Mouse (Mus musculus) mouse embryonic stem cell (cell line): Measurements from ENCODE around the gene Crocc.

ENCODE experiments used
- in situ Hi-C, 2 experiments: fragments of 300-500 bp; cut with MboI; formaldehyde crosslinking; loops; 1 replicate in 1 of 2; 3 replicates in 1 of 2; pipeline ENCODE4 v1.14.3; 2019 to 2020; ENCODE audit warnings: low sequenced_read_pairs in 2 of 2, low pct_unique_long_range_greater_than_20kb in 1 of 2, mixed read lengths in 1 of 2; ENCODE audit not compliant: unreplicated experiment in 1 of 2

The Crocc gene

GRCm38 (mm10) chr4:141060426-141061301 is at the start of gene Crocc:
Gene Crocc, minus strand, starts transcription at chr4:141060550.
- in situ Hi-C loops: no loop called here

DNA sequence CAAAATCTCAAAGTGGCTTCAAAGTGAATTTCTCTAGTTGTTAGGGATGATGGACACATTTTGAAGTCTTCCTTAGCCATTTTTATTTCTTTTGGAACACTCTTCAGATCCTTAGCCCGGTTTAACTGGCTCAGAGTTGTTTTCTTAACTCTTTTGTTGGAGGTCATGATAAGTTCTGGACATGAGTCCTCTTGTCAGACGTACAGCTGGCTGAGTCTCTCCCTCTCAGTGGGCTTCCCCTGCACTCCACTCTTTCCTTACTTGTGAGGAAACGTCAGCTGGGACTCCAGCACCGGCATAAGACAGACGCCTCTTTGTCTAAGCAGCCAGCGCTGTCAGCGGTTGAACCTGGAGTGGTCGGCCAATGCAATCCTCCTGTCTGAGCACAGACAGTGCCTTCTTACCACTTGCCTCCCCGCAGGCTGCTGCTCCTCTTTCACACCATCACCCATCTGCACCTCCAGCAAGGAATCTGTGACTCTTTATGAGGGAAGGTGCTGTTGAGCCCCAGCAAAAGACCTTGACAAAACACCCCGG is 47.9 kb upstream of the Crocc start:
- in situ Hi-C loops: no loop called here

GRCm38 (mm10) chr4:141106526-141107183 is 46.3 kb upstream of the Crocc start:
- in situ Hi-C loops: no loop called here

- in situ Hi-C loops: no loop called here
Observed at GRCm38 (mm10) chr4:141101855-141102254, 41.5 kb upstream of the Crocc start.

- in situ Hi-C loops: no loop called here
Observed at GRCm38 (mm10) chr4:141101291-141101690, 40.9 kb upstream of the Crocc start.

- in situ Hi-C loops: no loop called here
Observed at GRCm38 (mm10) chr4:141099956-141100355, 39.6 kb upstream of the Crocc start.

DNA sequence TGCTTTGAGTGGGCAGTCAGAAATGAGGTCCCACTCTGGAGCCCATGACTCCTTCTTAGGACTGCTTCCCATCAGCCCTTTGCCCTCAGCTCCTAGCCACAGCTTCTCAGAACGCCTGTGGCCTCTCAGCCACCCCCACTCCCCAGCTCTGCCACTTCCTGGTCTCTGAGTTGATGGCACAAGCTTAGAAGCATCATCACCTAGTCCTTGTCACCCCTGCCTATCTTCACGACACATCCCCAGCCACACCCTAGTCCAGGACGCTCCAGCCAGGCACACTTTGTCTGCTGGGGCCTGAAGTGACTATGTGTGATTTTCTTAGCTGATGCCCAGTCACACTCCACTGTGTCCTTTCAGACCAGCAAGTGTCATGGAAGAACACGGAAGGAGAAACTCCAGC is 38.6 kb upstream of the Crocc start:
- in situ Hi-C loops: no loop called here

DNA sequence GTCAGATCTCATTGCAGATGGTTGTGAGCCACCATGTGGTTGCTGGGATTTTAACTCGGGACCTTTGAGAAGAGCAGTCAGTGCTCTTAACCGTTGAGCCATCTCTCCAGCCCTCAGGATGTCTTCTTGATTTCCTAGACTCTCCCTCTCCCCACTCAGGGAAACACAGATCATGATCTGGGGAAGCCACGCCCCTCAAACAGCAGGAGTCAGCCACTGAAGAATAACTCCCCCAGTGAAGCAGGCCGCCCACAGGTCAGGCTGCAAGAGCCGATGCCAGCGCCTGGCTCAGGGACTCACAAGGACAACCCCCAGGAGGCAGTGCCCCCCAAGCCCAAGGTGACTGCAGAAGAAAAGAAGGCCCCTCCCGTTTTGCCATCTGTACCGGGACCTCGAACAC is 36.4 kb upstream of the Crocc start:
- in situ Hi-C loops: no loop called here

- in situ Hi-C loops: no loop called here
Observed at GRCm38 (mm10) chr4:141095016-141095415, 34.7 kb upstream of the Crocc start.

GRCm38 (mm10) chr4:141088714-141089113 is 28.4 kb upstream of the Crocc start:
- in situ Hi-C loops: no loop called here

DNA sequence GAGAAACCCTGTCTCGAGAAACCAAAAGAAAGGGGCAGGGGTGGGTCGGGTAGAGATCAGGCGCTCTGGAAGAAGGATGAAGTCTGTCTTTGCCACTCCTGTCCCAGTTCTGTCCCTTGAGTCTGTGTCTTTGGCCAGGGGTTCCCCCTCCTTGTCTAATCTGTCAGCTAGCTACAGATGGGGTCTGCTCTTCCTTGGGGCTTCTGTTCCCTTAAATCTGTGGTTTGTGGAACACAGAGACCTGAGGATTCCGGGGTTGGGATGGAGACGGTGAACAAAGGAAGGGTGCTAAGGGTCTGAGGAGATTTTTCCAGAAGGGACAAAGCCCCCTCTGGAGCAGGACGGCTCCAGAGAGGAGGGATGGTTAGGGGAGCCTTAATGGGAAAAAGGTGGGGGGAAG is 27.7 kb upstream of the Crocc start, which contains the start of gene Spata21:
Gene Spata21 (plus strand): TSS at position 301 of the 400 bp plus-strand sequence.
- in situ Hi-C loops: no loop called here

- in situ Hi-C loops: no loop called here
Observed at GRCm38 (mm10) chr4:141086862-141087261, 26.5 kb upstream of the Crocc start.

DNA sequence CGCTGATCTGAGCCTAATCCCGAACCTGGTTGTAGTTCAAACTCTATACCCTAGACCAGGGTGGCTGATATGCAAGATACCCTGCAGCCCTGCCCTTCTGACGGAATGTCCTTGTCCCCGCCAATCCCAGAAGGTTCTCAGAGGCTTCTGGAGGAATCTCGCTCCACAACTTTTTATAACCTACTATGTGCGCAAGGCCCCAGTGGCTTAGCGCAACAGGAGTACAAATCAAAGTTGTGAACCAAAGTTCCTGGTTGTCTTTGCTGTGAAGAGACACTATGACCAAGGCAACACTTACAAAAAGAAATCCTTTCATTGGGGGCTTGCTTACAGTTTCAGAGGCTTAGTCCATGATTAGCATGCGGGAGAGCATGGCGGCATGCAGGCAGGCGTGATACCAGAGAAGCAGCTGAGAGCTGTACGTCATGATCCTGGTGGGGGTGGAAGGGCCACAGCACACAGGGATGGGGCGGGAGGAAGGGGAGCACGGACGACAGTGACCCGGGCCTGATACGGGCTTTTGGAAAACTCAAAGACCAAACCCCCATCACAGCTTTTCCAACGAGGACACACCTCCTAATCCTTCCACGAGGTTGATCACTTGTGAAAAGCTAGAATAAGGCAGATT is 18.3 kb upstream of the Crocc start:
- in situ Hi-C loops: no loop called here

DNA sequence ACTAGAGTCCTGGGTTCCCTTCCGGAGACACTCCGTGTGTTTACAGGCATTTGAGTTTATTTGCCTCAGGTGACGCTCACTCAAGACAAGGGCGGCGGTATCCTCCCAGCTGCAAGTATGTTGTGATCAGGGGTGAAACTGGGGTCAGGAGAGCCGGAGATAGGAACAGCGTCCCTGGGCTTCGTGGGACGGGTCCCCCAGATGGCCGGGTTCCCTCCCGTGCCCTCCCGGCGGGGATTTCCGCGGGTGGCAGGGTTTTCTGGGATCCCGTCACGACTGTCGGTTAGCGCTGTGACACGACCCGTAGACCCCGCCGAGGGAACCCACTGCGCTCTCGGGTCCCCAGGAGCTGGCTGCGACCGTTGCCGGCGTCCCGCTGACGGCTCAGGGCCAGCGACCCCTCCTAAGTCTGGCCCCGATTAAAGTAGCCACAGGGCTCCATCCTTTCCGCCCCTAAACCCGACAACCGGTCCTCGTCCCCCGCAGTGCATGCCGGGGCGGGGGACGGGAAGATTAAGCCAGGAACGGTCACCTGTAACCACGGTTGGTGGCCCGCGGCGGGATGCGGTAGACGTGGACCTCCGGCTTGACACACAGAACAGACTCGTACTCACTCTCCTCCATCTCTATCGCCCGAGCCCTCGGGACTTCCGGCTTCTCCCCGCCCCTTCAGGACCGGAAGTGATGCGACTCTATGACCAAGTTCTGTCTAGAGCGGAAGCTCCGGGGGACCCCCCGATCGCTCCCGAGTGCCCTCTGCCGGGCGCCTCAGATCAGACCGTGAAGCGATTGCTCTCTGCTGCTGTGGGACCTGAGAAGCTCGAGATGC is 17.5 kb upstream of the Crocc start, which contains the start of gene Necap2:
Gene Necap2 (minus strand): TSS at position 677 of the 829 bp plus-strand sequence.
- in situ Hi-C loops: no loop called here

- in situ Hi-C loops: no loop called here
Observed at GRCm38 (mm10) chr4:141076761-141077506, 16.6 kb upstream of the Crocc start.

- in situ Hi-C loops: no loop called here
Observed at GRCm38 (mm10) chr4:141074109-141074508, 13.8 kb upstream of the Crocc start.

DNA sequence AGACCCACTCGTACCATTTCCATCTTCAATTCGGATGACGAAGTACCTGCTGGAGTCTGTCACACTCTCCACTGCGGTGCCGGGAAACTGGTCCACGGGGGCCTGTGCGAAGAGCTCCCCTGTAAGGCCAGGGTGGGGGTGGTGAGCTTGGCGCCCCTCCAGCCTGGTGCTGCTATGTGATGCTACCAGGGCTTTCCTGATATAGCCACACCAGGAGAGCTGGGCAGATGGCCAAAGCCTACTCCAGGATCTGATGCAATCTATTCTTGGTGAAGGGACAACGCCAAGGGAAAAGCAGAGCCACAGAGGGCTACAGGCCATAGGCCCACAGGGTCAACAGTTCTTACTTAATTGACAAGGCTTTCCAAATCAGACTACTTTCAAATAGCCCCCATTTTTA is 13.3 kb upstream of the Crocc start:
- in situ Hi-C loops: no loop called here

GRCm38 (mm10) chr4:141072502-141072901 is 12.2 kb upstream of the Crocc start:
- in situ Hi-C loops: no loop called here
